Mouse (Mus musculus) ovary, adult 18-20 months (tissue): ENCODE data around the gene AB124611.
"Not testable (repeated sequence)": the region's sequence is repeated elsewhere in the genome, so short reads cannot be mapped to it uniquely, and the experiment has no call there.

Experiments used
- DNase-seq: peaks from one replicate; pipeline ENCODE4 v3.0.0; 2022; ENCODE audit warnings: low spot score, mixed read lengths

AB124611 gene

DNA sequence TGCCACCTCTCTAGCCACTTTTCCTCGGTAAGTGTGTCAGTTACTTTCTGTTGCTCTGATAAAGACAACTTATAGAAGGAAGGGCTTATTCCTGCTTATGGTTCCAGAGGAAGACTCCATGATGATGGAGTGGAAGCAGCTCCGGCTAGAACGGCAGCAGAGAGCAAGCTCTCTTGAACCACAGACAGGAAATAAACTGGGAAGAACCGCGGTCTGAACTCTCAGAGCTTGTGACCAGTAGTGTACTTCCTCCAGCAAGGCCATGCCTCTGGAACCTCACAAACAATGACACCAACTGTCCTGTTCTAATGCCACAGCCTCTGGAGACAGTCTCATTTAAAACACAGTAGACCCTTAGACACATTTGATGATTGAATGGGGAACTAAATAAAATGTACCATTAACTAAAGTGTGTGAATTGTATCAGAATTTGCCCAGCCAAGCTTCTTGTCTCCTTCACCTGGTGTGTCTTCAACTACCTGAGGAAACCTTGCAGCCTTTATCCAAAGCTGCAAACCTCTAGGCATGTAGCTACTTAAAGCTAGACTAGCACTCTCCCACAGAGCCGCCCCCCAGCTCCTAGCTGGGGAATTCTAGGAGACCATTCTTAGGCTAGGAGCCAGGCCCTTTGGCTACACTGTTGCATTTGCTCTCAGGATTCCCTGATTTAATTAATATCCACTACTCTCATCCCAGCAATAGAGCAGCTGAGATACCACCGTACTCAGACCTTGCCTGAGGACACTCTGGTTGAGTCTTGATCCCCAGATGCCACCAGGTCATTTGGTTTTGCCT, 637 bp upstream of the AB124611 start:
- DNase-seq: no peak

DNA sequence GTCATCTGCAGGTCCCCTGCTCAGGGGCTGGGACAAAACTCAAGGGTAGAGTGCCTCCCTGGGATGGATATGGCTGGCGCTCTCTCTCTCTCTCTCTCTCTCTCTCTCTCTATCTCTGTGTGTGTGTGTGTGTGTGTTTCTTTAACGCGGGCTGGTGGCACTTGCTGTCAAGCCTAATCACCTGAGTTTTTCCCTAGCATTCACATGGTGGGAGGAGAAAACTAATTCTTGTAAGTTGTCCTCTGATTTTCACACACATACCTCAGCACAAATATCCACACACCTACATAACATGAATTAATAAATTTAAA, 613 bp downstream of the AB124611 start:
- no peak for DNase-seq

DNA sequence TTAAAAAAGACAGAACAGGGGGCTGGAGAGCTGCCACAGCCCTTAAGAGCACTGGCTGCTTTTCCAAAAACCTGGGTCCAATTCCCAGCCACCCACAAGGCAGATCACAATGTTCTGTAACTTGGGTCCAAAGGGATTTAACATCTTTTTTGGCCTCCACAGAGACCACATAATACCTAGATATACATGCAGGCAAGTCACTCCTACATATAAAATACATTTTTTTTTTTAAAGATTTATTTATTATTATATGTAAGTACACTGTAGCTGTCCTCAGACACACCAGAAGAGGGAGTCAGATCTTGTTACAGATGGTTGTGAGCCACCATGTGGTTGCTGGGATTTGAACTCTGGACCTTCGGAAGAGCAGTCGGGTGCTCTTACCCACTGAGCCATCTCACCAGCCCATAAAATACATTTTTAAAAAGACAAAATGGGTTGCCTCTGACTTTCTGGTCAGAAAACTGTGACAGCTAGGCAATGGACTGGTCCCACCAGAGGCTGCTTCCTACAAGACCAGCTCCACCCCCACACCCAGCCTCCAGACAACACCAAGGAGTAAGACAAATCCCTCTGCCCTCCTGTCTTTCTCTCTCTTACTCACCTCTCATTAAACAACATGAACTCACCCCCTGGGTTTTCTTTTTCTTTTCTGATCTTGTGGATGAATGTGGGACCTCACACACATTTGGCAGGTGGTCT, 1.3 kb downstream of the AB124611 start:
- no peak for DNase-seq

DNA sequence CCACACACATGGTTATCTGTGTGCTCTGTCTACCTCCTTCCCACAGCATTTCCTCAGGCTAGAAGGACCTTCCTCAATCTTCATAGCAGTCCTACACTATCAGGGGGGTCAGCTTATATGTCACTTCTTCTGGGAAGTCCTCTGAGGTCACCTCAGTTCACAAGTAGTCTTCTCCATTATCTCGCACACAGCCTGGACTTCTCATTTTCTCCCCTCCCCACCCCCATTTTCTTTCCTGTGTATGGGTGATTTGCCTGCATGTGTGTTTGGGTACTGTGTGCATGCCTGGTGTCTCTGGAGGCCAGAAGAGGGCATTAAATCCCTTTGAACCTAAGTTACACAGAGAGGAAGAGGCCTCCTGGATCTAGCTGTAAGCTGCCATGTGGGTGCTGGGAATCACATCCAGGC, 1.9 kb downstream of the AB124611 start:
- DNase-seq: no peak

DNA sequence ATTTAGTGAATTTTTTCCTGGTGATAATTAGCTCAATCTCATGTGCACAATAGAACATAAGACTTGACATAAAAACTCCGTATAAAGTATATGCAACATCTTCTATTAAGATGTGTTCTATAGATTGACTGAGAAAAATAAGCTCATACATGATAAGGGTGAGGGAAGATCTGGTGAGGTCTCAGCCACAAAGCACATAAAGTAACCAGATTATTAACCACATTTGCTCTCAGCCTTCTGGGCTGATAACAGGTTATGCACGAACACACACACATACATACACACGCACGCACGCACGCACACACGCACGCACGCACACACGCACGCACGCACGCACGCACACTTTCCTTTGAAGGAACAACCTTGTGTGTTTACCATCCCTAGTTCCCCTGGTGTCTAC, 10.5 kb downstream of the AB124611 start:
- DNase-seq: no peak

DNA sequence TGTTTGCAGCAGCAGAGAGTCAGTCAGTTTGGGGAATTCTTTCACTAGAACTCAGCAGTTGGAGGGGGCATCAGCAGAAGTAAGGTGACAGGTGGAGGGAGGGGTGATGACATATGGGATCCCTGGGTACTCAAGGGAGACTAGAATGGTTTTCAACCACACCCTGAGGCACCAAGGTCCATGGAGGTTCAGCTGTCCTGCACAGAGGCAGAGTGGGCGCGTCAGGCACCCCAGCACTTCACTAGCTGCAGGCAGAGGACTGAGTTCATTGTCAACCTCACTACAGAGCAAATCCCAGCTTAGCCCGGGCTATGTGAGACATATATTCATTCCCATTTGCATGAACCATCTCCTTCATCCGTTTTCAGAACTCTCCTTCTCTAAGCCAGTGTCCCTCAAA, 11.0 kb downstream of the AB124611 start:
- no peak for DNase-seq

DNA sequence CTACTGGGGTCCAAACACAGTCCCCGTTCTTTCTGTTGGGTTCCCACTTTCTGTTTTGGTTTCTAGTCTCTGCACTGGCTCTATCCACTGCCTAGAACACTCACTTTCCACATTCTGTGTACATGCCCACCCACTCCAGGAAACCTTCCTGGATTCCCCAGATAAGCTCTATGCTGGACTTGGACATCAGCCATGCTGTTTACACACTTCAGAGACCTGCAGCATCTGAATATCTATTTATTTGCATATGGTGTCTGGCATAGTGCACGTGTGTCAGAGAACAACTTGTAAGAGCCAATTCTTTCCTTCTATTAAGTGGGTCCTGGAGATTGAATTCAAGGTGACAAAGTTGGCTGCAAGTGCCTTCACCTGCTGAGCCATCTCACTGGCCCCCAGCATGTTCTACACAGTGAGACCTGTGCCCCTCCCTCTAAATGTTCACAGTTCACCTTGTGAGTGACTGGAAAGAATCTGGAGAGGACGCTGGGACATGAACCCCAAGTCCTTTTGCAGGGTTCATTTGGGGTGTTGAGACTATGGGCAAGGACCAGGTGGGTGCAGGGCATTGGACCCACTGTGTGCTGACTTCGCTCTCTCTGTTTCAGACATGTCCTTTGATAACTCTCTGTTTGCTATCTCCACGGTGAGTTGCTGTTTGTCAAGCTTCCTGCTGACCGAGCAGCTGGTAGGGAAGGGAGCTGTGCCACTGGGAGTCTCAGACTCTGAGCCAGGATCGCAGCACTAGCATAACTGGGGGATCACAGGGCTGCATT, 14.2 kb downstream of the AB124611 start:
- no peak for DNase-seq

DNA sequence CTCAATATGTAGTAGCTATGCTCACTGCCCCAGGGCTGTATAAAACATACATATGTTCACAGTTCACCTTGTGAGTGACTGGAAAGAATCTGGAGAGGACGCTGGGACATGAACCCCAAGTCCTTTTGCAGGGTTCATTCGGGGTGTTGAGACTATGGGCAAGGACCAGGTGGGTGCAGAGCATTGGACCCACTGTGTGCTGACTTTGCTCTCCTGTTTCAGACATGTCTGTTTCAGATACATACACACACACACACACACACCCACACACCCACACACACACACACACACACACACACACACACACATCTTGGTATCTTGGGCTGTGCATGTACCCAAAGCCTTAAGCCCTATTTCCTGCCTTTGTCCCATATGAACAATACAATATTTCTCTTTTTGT, 16.0 kb downstream of the AB124611 start:
- not testable (repeated sequence) for DNase-seq

DNA sequence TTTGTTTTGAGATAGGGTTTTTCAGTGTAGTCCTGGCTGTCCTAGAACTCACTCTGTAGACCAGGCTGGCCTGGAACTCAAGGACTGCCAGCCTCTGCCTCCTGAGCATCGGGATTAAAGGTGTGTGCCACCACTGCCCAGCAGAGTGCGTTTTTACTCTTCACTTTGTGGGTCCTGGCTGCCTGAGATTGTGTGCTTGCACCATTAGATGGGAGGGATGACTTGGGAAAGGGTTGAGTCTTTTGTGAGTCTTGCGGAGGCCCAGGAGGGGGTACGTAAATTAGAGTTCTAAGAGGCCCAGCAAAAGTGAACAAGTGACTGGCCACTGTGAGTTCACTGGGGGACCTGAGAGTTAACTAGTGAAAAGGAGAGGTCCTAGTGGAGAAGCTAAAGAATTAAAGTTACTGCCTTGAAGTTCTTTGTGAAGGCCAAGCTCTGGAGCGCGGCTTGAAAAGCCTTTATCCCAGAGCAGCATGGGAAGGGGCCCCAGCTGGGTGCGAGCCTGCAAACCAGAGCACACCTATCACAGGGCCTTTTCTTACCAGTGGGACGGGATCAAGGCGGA, 19.5 kb downstream of the AB124611 start:
- DNase-seq: no peak

DNA sequence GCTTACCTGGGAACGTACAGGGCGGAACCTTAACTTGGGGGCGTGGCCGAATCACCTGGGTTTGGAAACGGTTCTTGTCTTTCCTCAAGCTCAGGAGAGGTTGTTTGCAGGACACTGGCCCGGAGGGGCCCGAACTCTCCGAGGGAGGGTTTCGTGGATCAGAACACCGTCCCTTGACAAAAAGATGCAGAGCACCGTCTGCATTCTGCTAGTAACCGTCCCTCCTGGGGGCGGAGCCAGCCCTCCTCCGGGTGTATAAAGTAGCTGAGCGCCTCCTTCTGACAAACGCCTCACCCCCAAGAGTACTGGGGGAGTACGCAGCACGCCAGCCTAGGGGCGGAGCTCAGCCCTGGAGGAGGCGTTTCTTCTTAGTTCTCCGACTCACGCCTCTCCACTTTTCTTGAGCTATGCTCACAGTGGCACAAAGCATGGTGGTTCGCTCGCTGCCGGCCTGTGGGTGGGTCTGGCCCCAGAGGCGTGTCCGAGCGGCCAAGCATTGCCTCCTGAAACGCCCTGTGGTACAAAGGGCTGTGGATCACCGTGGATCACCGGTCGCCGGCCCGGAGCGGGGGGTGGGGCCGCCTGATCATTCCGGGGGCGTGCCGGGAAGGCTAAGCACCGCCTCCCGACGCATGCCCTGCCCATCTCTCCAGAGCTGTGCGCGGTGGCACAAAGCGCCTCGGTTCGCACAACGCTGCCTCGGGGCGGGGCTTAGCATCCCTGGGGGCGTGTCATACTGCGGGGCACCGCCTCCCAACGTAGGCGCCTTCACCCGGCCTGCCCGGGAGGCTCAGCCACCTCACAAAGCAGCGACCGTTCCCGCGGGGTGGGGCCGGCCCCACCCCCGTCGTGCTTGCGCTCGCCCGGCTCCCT, 20.2 kb downstream of the AB124611 start:
- DNase-seq: peak; percentile 99

DNA sequence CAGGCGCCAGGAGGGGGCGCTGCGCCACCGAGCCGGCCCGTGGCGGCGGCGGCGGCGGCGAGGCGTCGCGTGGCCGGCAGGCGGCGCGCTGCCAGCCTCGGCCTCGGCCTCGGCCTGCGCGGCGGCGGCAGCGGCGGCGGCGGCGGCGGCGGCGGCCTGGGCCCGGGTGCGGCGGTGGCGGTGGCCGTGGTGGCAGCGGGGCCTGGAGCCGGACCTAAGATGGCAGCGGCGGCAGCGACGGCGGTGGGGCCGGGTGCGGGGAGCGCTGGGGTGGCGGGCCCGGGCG, 20.8 kb downstream of the AB124611 start, which contains the start of gene Carm1:
Carm1 (plus strand) TSS at position 106 of the 286 bp plus-strand sequence.
- DNase-seq: no peak

DNA sequence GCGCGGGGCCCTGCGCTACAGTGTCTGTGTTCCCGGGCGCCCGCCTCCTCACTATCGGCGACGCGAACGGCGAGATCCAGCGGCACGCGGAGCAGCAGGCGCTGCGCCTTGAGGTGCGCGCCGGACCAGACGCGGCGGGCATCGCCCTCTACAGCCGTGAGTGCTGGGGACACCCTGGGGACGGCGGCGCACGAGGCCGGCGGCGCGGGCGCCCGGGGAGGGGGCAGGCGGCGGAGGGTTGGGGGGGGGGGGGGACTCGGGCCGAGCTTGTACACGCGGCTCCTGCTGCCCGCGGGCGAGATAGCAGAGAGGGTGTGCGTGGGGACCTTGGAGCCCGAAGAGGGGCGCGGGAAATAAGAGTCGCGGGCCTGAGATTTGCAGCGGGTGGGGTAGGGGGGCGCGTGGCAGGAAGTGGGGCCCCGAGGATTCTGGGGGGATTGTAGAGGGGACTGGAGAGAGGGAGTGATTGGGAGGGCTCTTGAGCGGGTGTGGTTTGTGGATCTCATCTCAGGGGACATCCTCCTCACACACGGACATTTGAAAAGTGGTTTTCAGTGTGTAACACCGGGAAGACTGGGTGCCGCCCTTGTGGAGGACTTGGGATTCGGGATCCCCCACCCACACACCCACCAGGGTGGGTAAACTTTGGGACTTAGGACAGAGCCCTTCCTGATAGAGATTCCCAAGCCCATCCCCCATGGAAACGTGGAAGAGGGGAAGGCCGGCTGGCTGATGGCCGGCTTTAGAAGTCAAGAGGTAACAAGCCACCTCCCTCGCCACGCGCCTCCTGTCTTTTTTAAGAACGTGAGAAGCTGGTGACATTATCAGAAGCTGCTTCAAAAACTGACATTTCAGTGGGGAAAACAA, 21.3 kb downstream of the AB124611 start:
- DNase-seq: peak; percentile 49

DNA sequence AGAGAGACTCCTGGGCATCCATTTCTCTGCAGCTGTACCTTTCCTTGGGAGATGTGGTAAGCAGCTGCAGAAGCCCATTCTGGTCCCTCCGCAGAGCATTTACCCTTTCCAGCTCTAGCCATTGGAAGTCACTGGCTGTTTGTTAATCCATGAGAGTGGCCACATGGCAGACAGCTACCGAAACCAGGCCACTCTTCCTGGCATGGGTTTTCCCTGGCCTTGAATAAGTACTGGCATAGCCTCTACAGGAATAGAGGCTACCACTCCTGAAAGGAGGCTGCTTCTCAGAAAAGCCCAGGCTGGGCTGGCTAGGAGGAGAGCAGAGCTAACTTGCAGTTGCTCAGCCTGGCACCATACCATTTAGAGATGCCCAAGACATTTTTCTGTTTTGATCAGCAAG, 25.1 kb downstream of the AB124611 start:
- DNase-seq: no peak

DNA sequence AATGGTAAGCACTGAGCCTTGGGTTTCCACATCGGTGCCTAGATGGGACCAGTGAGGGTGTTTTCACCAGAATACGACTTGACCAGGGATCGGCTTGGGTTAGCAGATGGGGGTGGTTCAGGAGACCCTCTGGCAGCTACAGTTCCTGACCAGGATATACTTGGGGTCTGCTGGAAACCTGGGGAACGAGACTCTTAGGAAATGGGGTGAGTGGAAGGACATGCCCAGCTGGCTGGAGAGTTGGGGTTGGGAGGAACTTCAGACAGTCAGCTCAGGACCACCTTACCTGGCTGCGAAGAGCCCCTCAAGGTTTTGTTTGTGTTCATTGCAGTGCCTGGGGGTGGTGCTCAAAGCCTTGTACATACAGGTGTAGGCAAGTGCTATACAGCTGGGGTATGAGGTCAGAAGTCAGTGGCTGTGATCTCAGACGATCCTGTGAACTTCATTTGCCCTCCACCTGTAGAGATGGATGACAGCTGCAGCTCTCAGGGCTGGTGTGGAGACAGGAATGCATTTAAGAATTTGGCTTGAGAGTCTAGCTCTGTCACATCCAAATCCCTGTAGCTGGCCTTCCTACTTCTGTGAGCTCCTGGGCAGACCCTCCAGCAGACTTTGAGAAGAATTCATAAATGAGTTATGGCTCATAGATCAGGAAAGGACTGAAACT, 27.8 kb downstream of the AB124611 start:
- no peak for DNase-seq

DNA sequence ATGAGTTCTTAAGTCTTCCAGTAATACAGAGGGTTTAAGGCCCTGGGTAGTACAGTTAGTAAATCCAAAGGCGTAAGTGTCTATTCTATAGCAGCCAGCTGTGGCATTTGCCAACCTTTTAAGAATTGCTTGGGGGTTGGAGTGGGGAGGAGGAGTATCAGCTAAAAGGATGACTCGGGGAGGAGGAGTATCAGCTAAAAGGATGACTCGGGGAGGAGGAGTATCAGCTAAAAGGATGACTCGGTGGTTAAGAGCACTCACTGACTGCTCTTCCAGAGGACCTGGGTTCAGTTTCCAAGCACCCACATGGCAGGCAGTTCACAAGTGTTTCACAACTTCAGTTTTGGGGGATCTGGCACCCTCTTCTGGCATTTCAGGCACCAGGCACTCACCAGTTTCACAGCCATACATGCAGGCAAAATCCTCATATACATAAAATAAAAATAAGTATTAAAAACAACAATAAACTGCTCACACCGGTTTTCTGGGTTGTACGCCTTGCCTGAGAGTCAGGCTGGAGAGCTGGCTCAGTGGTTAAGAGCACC, 29.3 kb downstream of the AB124611 start:
- no peak for DNase-seq

DNA sequence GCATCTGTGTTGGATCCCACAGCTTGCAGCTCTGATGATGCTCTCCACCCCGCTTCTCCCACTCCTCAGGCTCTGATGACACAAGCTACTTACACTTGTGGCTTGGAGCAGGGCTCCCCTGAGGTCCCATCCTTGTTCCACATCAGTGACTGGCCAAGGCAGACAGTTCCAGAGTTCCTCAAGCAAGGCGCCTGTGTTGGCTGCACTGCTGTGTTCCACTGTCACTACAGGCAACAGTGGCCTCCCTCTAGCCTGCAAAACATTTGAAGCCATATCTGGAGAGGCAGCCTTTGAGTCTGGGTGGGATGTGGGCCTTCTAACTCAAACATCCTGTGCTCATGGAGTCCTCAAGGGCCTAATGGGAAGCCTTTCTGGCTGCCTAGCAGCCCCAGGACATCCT, 31.0 kb downstream of the AB124611 start:
- DNase-seq: no peak

DNA sequence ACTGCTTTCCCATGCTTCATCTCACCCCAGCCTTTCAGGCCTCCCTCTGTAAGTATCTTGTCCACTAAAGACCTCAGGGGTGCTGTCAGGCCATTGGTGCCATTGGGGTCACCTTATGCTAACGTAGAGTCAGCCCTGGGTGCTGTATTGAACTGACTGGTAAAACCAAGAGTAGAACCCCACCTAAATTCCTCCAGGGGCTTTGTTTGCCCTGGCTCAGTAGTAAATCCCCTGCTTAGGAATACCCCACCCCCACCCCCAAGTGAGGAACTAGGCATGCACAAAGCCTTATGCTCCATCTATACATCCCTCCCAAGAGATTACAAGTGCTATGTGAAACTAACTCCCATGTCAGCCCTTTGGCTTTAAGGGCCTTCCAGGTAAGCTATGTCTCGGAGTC, 31.6 kb downstream of the AB124611 start:
- no peak for DNase-seq

DNA sequence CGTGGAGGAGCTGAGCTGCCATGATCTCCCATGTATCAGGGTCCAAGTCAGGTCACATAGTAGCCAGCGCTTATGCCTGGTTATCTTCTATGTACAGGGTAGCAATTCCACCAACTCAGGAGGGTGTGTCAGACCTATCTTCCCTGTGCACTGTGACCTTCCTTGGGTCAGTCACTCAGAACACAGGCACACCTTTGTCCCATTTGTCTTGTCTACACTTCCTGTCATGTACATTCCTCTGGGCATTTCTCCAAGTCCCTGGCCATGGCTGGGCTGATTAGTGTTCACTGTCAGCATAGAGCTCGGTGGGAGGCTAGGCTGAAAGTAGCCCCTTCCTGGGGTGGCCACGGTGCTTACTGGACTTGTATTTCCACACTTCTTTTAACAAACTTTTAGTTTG, 32.4 kb downstream of the AB124611 start:
- DNase-seq: no peak

DNA sequence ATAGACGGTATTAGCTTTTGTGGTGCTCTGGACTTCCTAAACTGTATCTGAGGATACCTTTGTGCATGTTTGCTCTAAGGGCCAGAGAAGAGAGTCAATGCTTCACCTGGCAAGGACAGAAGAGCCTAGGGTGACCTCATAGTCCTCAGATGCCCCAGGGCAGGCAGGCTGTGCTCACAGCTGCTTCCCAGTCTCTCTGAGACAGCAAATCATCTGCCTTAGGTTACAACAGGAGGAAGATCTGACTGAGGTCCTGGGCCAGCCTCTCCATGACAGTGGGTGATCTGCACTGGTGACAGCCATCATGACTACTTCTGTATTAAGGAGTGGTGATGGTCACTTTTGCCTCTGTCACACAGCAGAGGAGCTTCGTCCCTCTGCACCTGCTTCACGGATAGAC, 33.2 kb downstream of the AB124611 start:
- no peak for DNase-seq

DNA sequence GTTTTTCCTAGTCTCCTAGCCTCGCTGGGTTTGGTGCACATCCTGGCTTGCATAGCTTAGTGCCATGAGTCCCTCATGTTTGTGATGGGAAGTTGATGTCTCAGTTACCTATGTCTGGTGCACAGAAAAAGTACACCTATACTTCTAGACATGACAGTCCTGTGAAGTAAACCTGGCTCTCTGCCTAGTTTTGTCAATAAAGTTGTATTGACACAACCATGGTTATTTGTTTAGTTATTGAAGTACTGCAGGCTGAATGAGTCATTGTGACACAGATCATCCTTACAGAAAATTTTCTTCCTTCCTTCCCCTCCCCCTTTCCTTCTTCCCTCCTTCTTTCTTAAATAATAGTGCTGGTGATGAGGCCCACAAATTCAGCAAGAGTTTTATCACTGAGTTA, 38.4 kb downstream of the AB124611 start:
- DNase-seq: no peak
